ENCODE assay signal across 34 mouse cellular contexts in the genomic region with DNA sequence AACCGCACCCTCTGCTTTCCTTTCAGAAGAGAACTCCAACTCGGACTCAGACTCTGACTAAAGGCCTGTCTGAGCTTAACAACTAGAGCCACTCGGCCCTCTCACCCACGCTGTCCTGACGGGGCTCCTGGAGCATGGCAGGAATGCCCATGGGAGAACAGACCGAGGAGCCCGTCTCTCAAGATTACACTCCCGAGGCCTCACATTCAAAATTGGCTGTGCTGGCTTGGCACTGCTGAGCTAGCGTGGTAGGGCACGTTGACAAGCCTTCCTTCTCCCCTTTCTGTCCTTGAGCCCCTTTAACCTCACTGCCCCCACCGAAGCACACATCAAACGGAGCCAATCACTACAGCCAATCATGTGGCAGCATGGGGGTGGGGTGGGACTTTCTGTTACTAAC. TPM values are rescaled to one million over a fixed set of nuclear protein-coding genes. Genes with fewer than 3 reads are reported as not detected.
A peak's percentile ranks its signal among the peaks of the same experiment; 100 is the strongest.
DNase-seq lines count a peak whose midpoint lies in the region.
"Had no signal": no experiment of that assay in that cellular context is flagged by ENCODE, and none has a peak within 500 bp of the region (broad histone marks: within the 10 kb centered on the region; RNA-seq: fewer than 3 reads in every experiment).

No protein-coding gene starts in this region.

- intact Hi-C loops in heart, postnatal 14 days (cut with DNase I) = no loop called here

- DNase-seq in heart, embryonic 10.5 days (ENCODE audit: low spot score) = no peak
- no peak for DNase-seq in heart, adult 9 months (ENCODE audit: low spot score in 2 of 2)
- peak; percentile 15 for DNase-seq in heart, postnatal 4 days
- no peak for DNase-seq in heart, postnatal 14 days
- DNase-seq in adrenal gland, postnatal 14 days = peak; percentile 61
- peak; percentile 18 to 42 for DNase-seq in adrenal gland, postnatal 36 days
- no peak for DNase-seq in urinary bladder, postnatal 14 days (ENCODE audit: low spot score)
- DNase-seq: B cell, adult 2 months; cerebellum, adult 18-20 months; cerebellum, postnatal 14 days; gastrocnemius, postnatal 10 days; kidney, adult 8-10 months; kidney, postnatal 10 days; left cerebral cortex, postnatal 4 days; lung, adult 18-20 months; lung, postnatal 10 days; right cerebral cortex, adult 18-20 months; thymus, adult 2 months had no signal

- no peaks in the 10 kb centered on the region for H3K9me3 ChIP-seq in heart, embryonic 10.5 days
- H3K9me3 ChIP-seq: forebrain, embryonic 10.5 days; G1E; hindbrain, embryonic 13.5 days; neural tube, embryonic 15.5 days; stomach, embryonic 15.5 days had no signal

- H3K27me3 ChIP-seq in heart, embryonic 10.5 days (ENCODE audit: insufficient read depth, poor library complexity, severe bottlenecking) = no peaks in the 10 kb centered on the region
- H3K27me3 ChIP-seq: CH12.LX; hindbrain, embryonic 13.5 days; neural tube, embryonic 15.5 days; Patski; stomach, embryonic 15.5 days had no signal

- H3K4me3 ChIP-seq in heart, embryonic 10.5 days = 0 out of 2 replicates have a peak overlapping the region, but pooled peaks have one; percentile 5
- H3K4me3 ChIP-seq: forebrain, embryonic 10.5 days; hindbrain, embryonic 13.5 days; left cerebral cortex, adult 2 months; neural tube, embryonic 15.5 days; stomach, embryonic 15.5 days had no signal

- H3K36me3 ChIP-seq in heart, embryonic 10.5 days = peaks cover 35% of the 10 kb centered on the region
- H3K36me3 ChIP-seq: G1E had no signal

- peaks cover 25% of the 10 kb centered on the region for H3K4me1 ChIP-seq in heart, embryonic 10.5 days

- 37% methylated on average over 12 of the region's 12 CpGs for WGBS in heart, embryonic 10.5 days

- H3K27ac ChIP-seq in heart, embryonic 10.5 days = peak overlapping the region; percentile 23; the same call in 1 of the 2 replicates
- H3K27ac ChIP-seq: forebrain, embryonic 10.5 days; hindbrain, embryonic 13.5 days; left cerebral cortex, adult 2 months; neural tube, embryonic 15.5 days; stomach, embryonic 15.5 days had no signal

RNA-seq across cellular contexts. Expression of a gene that starts 7.5 kb away (rescaled TPM):
- polyA plus RNA-seq in heart, embryonic 10.5 days (2016; fragmentation: Nextera tagmentation; extraction: Ambion mirVana) = 86.9 and 103 TPM in 2 replicates
- 10 to 100 TPM; 50.6 to 50.7 TPM for total RNA-seq in heart, postnatal 4 days (2021)
- total RNA-seq in heart, postnatal 14 days (2021) = 10 to 100 TPM; 31.4 to 31.5 TPM
- 61.1 and 67.9 TPM in 2 replicates for total RNA-seq in adrenal gland, postnatal 14 days (2021)
- 100 to 1,000 TPM in 1 of 2 experiments, 10 to 100 TPM in 1; 65.8 to 153 TPM for total RNA-seq in adrenal gland, postnatal 36 days (2021)

RNA-seq across cellular contexts. Expression of a gene that starts 24.7 kb away (rescaled TPM):
- not detected in 2 replicates for polyA plus RNA-seq in heart, embryonic 10.5 days (2016; fragmentation: Nextera tagmentation; extraction: Ambion mirVana)
- not detected for total RNA-seq in heart, postnatal 4 days (2021)
- total RNA-seq in heart, postnatal 14 days (2021) = not detected
- not detected in 2 replicates for total RNA-seq in adrenal gland, postnatal 14 days (2021)
- under 1 TPM in 1 of 2 experiments, not detected in 1; 0.46 TPM for total RNA-seq in adrenal gland, postnatal 36 days (2021)
- total RNA-seq: CH12.LX; G1E; gastrocnemius, postnatal 10 days; granulocyte monocyte progenitor cell, adult 5-6 weeks; layer of hippocampus, postnatal 10 days; left cerebral cortex, adult 2 months; left cerebral cortex, postnatal 4 days; liver, adult 2 months had no signal
- polyA plus RNA-seq: embryonic facial prominence, embryonic 11.5 days; forebrain, embryonic 10.5 days; forebrain, embryonic 16.5 days; G1E; hindbrain, embryonic 13.5 days; inflammation-experienced regulatory T-cells, adult 6 months; liver, adult 2 months; midbrain, embryonic 11.5 days; neural tube, embryonic 15.5 days; Patski; stomach, embryonic 15.5 days; thymus, adult 2 months; urinary bladder, adult 2 months had no signal

RNA-seq across cellular contexts. Expression of a gene that starts 25.3 kb away (rescaled TPM):
- polyA plus RNA-seq in heart, embryonic 10.5 days (2016; fragmentation: Nextera tagmentation; extraction: Ambion mirVana) = not detected in 2 replicates
- total RNA-seq in heart, postnatal 4 days (2021) = not detected
- not detected for total RNA-seq in heart, postnatal 14 days (2021)
- total RNA-seq in adrenal gland, postnatal 14 days (2021) = not detected in 2 replicates
- total RNA-seq in adrenal gland, postnatal 36 days (2021) = not detected
- total RNA-seq: CH12.LX; G1E; gastrocnemius, postnatal 10 days; granulocyte monocyte progenitor cell, adult 5-6 weeks; layer of hippocampus, postnatal 10 days; left cerebral cortex, adult 2 months; left cerebral cortex, postnatal 4 days; liver, adult 2 months had no signal
- polyA plus RNA-seq: embryonic facial prominence, embryonic 11.5 days; forebrain, embryonic 10.5 days; forebrain, embryonic 16.5 days; G1E; hindbrain, embryonic 13.5 days; inflammation-experienced regulatory T-cells, adult 6 months; liver, adult 2 months; midbrain, embryonic 11.5 days; neural tube, embryonic 15.5 days; Patski; stomach, embryonic 15.5 days; thymus, adult 2 months; urinary bladder, adult 2 months had no signal

RNA-seq across cellular contexts. Expression of a gene that starts 36.8 kb away (rescaled TPM):
- not detected in 2 replicates for polyA plus RNA-seq in heart, embryonic 10.5 days (2016; fragmentation: Nextera tagmentation; extraction: Ambion mirVana)
- not detected for total RNA-seq in heart, postnatal 4 days (2021)
- not detected for total RNA-seq in heart, postnatal 14 days (2021)
- total RNA-seq in adrenal gland, postnatal 14 days (2021) = not detected in 2 replicates
- total RNA-seq in adrenal gland, postnatal 36 days (2021) = not detected
- total RNA-seq: CH12.LX; gastrocnemius, postnatal 10 days; granulocyte monocyte progenitor cell, adult 5-6 weeks; layer of hippocampus, postnatal 10 days; left cerebral cortex, adult 2 months; left cerebral cortex, postnatal 4 days; liver, adult 2 months had no signal
- polyA plus RNA-seq: embryonic facial prominence, embryonic 11.5 days; forebrain, embryonic 10.5 days; forebrain, embryonic 16.5 days; G1E; hindbrain, embryonic 13.5 days; inflammation-experienced regulatory T-cells, adult 6 months; liver, adult 2 months; midbrain, embryonic 11.5 days; neural tube, embryonic 15.5 days; stomach, embryonic 15.5 days; thymus, adult 2 months; urinary bladder, adult 2 months had no signal

RNA-seq across cellular contexts. Expression of a gene that starts 36.8 kb away (rescaled TPM):
- polyA plus RNA-seq in heart, embryonic 10.5 days (2016; fragmentation: Nextera tagmentation; extraction: Ambion mirVana) = not detected in 2 replicates
- total RNA-seq in heart, postnatal 4 days (2021) = not detected
- not detected for total RNA-seq in heart, postnatal 14 days (2021)
- total RNA-seq in adrenal gland, postnatal 14 days (2021) = not detected in 2 replicates
- not detected for total RNA-seq in adrenal gland, postnatal 36 days (2021)
- total RNA-seq: CH12.LX; G1E; gastrocnemius, postnatal 10 days; granulocyte monocyte progenitor cell, adult 5-6 weeks; layer of hippocampus, postnatal 10 days; left cerebral cortex, adult 2 months; left cerebral cortex, postnatal 4 days; liver, adult 2 months had no signal
- polyA plus RNA-seq: embryonic facial prominence, embryonic 11.5 days; forebrain, embryonic 10.5 days; forebrain, embryonic 16.5 days; G1E; hindbrain, embryonic 13.5 days; inflammation-experienced regulatory T-cells, adult 6 months; liver, adult 2 months; midbrain, embryonic 11.5 days; neural tube, embryonic 15.5 days; Patski; stomach, embryonic 15.5 days; thymus, adult 2 months; urinary bladder, adult 2 months had no signal

Comparison
In these comparisons a context has a peak if more than half of its experiments do, and no peak if none do; other contexts are left out.
1. DNase-seq: peak in heart, postnatal 4 days (single experiment), adrenal gland, postnatal 14 days (single experiment) and adrenal gland, postnatal 36 days (2 of 2); none in heart, embryonic 10.5 days (single experiment), heart, adult 9 months (0 of 2), heart, postnatal 14 days (0 of 2) and urinary bladder, postnatal 14 days (single experiment).